Mouse (Mus musculus) heart, embryonic 14.5 days (tissue): ENCODE results near the gene Lmod3. TPM values are rescaled to one million over a fixed set of nuclear protein-coding genes. Genes with fewer than 3 reads are reported as not detected.

Experiments
- ATAC-seq: fragments of 200-750 bp; cut with Nextera tagmentation; 2 replicates; pipeline ENCODE4 v1.8.0; 2017; ENCODE audit warnings: low read depth, moderate TSS enrichment; ENCODE audit not compliant: insufficient number of reproducible peaks, insufficient read depth, low FRiP score
- H3K27ac ChIP-seq, 2 experiments: fragments of 200-500 bp in 1 of 2; fragments of 300-500 bp in 1 of 2; sonication (generic) in 1 of 2; replicated peaks in 1 of 2; 2 replicates each; pipeline ENCODE4 v1.5.1; 2012 to 2014; ENCODE audit warnings: low read depth in 2 of 2, low read length in 2 of 2, control low read depth in 1 of 2, mild to moderate bottlenecking in 1 of 2, mixed read lengths in 1 of 2; ENCODE audit not compliant: control insufficient read depth in 1 of 2, insufficient read depth in 1 of 2
- H3K27me3 ChIP-seq: fragments of 300-500 bp; sonication (generic); 2 replicates; pipeline ENCODE4 v1.6.1; 2014; ENCODE audit warnings: mild to moderate bottlenecking, low read length, control low read depth; ENCODE audit not compliant: control insufficient read depth, insufficient read depth
- H3K36me3 ChIP-seq: fragments of 300-500 bp; sonication (generic); 2 replicates; pipeline ENCODE4 v1.6.1; 2014; ENCODE audit warnings: mild to moderate bottlenecking, control low read depth, low read length, mixed read lengths; ENCODE audit not compliant: control insufficient read depth, insufficient read depth
- H3K4me1 ChIP-seq, 2 experiments: fragments of 200-500 bp in 1 of 2; fragments of 300-500 bp in 1 of 2; sonication (generic) in 1 of 2; 2 replicates each; pipeline ENCODE4 v1.6.1; 2012 to 2014; ENCODE audit warnings: low read length in 2 of 2, control low read depth in 1 of 2, mixed read lengths in 1 of 2; ENCODE audit not compliant: control insufficient read depth in 2 of 2, insufficient read depth in 2 of 2
- H3K4me2 ChIP-seq: fragments of 300-500 bp; sonication (generic); 2 replicates; pipeline ENCODE4 v1.6.1; 2014; ENCODE audit warnings: mild to moderate bottlenecking, low read length
- H3K4me3 ChIP-seq, 2 experiments: fragments of 200-500 bp in 1 of 2; fragments of 300-500 bp in 1 of 2; sonication (generic) in 1 of 2; 2 replicates each; pipeline ENCODE4 v1.5.1; 2012 to 2014; ENCODE audit warnings: low read length in 2 of 2, mild to moderate bottlenecking in 2 of 2, control low read depth in 1 of 2, low read depth in 1 of 2, moderate library complexity in 1 of 2; ENCODE audit not compliant: control insufficient read depth in 1 of 2, insufficient read depth in 1 of 2
- H3K9ac ChIP-seq: fragments of 300-500 bp; sonication (generic); 2 replicates; pipeline ENCODE4 v1.6.1; 2014; ENCODE audit warnings: mild to moderate bottlenecking, low read length
- H3K9me3 ChIP-seq: fragments of 300-500 bp; sonication (generic); 2 replicates; pipeline ENCODE4 v1.6.1; 2016; ENCODE audit warnings: low read length, control low read depth; ENCODE audit not compliant: control insufficient read depth
- WGBS: fragments of 180-500 bp; shearing (Covaris S2); extraction: QIAGEN DNeasy Blood & Tissue Kit; methylation state at CpG from one replicate; pipeline ENCODE4 v1.1.7; 2014; 5-methylcytosine and 5-hydroxymethylcytosine counted together
- polyA plus RNA-seq: library from polyadenylated mRNA; unstranded; fragments of >200 nt; fragmentation: Nextera tagmentation; extraction: Ambion mirVana; gene quantifications from 2 replicates; pipeline ENCODE4 v1.2.1, GENCODE M21; 2014

The Lmod3 gene
- polyA plus RNA-seq, 1 experiment from 2014 or later, result 21.7 TPM

GRCm38 (mm10) chr6:97293667-97294569, 41.4 kb upstream of the Lmod3 start:
- Histone ChIP-seq H3K9ac (no peak overlapping the region), H3K27me3 (no peaks in the 10 kb centered on the region), H3K4me1 (peaks cover 5 to 16% of the 10 kb centered on the region in 2 experiments), H3K27ac (no peak overlapping the region), H3K4me3 (no peak overlapping the region), H3K4me2 (no peak overlapping the region), H3K9me3 (no peaks in the 10 kb centered on the region), H3K36me3 (peaks cover 61% of the 10 kb centered on the region)
- WGBS, result 67% methylated on average over 12 of the region's 12 CpGs
- ATAC-seq, result no peak

- Histone ChIP-seq H3K27me3 (no peaks in the 10 kb centered on the region), H3K4me2 (no peak overlapping the region), H3K4me3 (no peak overlapping the region), H3K9ac (no peak overlapping the region), H3K27ac (no peak overlapping the region), H3K36me3 (peaks cover 56% of the 10 kb centered on the region), H3K9me3 (no peaks in the 10 kb centered on the region), H3K4me1 (peaks cover 5 to 16% of the 10 kb centered on the region in 2 experiments)
- ATAC-seq, result no peak
- WGBS, result 60% methylated on average over 5 of the region's 5 CpGs
Measured at GRCm38 (mm10) chr6:97292894-97293293, 40.3 kb upstream of the Lmod3 start.

- 84% methylated on average over 3 of the region's 3 CpGs for WGBS
- no peak overlapping the region for H3K4me2 ChIP-seq
- no peaks in the 10 kb centered on the region for H3K9me3 ChIP-seq
- no peaks in the 10 kb centered on the region for H3K27me3 ChIP-seq
- ATAC-seq, result no peak
- H3K9ac ChIP-seq, result no peak overlapping the region
- no peak overlapping the region for H3K27ac ChIP-seq
- peaks cover 5 to 16% of the 10 kb centered on the region in 2 experiments for H3K4me1 ChIP-seq
- H3K36me3 ChIP-seq, result peaks cover 55% of the 10 kb centered on the region
- H3K4me3 ChIP-seq, result no peak overlapping the region
Measured at GRCm38 (mm10) chr6:97292096-97292495, 39.5 kb upstream of the Lmod3 start.

- Histone ChIP-seq H3K4me2 (no peak overlapping the region), H3K27me3 (no peaks in the 10 kb centered on the region), H3K4me3 (no peak overlapping the region), H3K36me3 (peaks cover 53% of the 10 kb centered on the region), H3K4me1 (peaks cover 5 to 16% of the 10 kb centered on the region in 2 experiments), H3K27ac (peak overlapping the region in 1 of 2 experiments; percentile 64; a peak in 2 of 4 replicates), H3K9ac (no peak overlapping the region), H3K9me3 (no peaks in the 10 kb centered on the region)
- ATAC-seq, result no peak; the same call in 1 of the 2 replicates
- 63% methylated on average over 21 of the region's 21 CpGs for WGBS
Measured at GRCm38 (mm10) chr6:97291159-97291908, 38.8 kb upstream of the Lmod3 start.

GRCm38 (mm10) chr6:97290687-97291086, 38.1 kb upstream of the Lmod3 start:
- peaks cover 5 to 16% of the 10 kb centered on the region in 2 experiments for H3K4me1 ChIP-seq
- no peaks in the 10 kb centered on the region for H3K9me3 ChIP-seq
- no peak overlapping the region for H3K9ac ChIP-seq
- H3K4me3 ChIP-seq, result no peak overlapping the region
- H3K4me2 ChIP-seq, result no peak overlapping the region
- no peak for ATAC-seq
- peak overlapping the region in 1 of 2 experiments; percentile 64; a peak in 2 of 4 replicates for H3K27ac ChIP-seq
- H3K36me3 ChIP-seq, result peaks cover 47% of the 10 kb centered on the region
- no peaks in the 10 kb centered on the region for H3K27me3 ChIP-seq
- 67% methylated on average over 3 of the region's 3 CpGs for WGBS

GRCm38 (mm10) chr6:97289838-97290237, 37.3 kb upstream of the Lmod3 start:
- Histone ChIP-seq H3K4me1 (peaks cover 5 to 16% of the 10 kb centered on the region in 2 experiments), H3K27me3 (no peaks in the 10 kb centered on the region), H3K27ac (no peak overlapping the region), H3K4me2 (no peak overlapping the region), H3K9ac (no peak overlapping the region), H3K4me3 (no peak overlapping the region), H3K36me3 (peaks cover 39% of the 10 kb centered on the region), H3K9me3 (no peaks in the 10 kb centered on the region)
- WGBS, result 82% methylated on average over 4 of the region's 4 CpGs
- no peak for ATAC-seq

GRCm38 (mm10) chr6:97289316-97289820, 36.8 kb upstream of the Lmod3 start:
- Histone ChIP-seq H3K4me2 (no peak overlapping the region), H3K36me3 (peaks cover 38% of the 10 kb centered on the region), H3K4me1 (peaks cover 5 to 16% of the 10 kb centered on the region in 2 experiments), H3K4me3 (no peak overlapping the region), H3K27me3 (no peaks in the 10 kb centered on the region), H3K27ac (no peak overlapping the region), H3K9ac (no peak overlapping the region), H3K9me3 (no peaks in the 10 kb centered on the region)
- 61% methylated on average over 10 of the region's 10 CpGs for WGBS
- no peak for ATAC-seq
